Mouse (Mus musculus) cortical plate, adult 2 months (tissue): ENCODE measurements around the gene Cd59b.

Experiments used
- CTCF ChIP-seq: fragments of 200-500 bp; IDR thresholded peaks from 2 replicates; pipeline ENCODE4 v1.5.1; 2011; ENCODE audit warnings: mild to moderate bottlenecking, control low read depth, low read length; ENCODE audit not compliant: insufficient read depth; ENCODE audit errors: extremely low read depth
- POLR2A ChIP-seq: fragments of 200-500 bp; IDR thresholded peaks from 2 replicates; pipeline ENCODE4 v1.6.1; 2011; ENCODE audit warnings: mild to moderate bottlenecking, low read length, control low read depth; ENCODE audit not compliant: insufficient read depth; ENCODE audit errors: extremely low read depth

DNA sequence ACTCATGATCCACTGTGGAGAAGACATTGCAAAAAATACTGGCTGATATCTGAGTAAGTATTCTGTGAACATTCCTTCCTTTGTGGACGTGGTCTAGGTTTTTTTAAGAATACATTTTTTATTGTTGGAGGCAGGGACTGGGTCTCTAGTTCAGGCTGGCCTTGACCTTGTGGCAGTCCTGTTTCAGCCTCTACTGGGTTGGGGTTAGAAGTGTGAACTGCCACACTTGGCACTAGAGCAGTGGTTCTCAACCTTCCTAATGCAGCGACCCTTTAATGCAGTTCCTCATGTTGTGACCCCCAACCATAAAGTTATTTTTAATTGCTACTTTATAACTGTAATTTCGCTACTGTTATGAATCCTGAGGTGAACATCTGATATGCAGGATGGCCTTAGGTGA lies 39.3 kb upstream of the Cd59b start:
- no peak for TF ChIP-seq CTCF
- TF ChIP-seq POLR2A, result no peak
